13 mouse cellular contexts compared by ENCODE assay signal in genomic region chr13:97577081-97577785, GRCm38 (mm10).
DNase-seq lines count a peak whose midpoint lies in the region; ATAC-seq lines count a peak whose summit lies in the region.
"Had no signal": no experiment of that assay in that cellular context is flagged by ENCODE, and none has a peak within 500 bp of the region (broad histone marks: within the 10 kb centered on the region; RNA-seq: fewer than 3 reads in every experiment).

No protein-coding gene starts in this region.

- H3K4me3 ChIP-seq in kidney, embryonic 16.5 days (ENCODE audit: low read length), result no peak overlapping the region
- H3K4me3 ChIP-seq in embryonic facial prominence, embryonic 11.5 days (ENCODE audit: low read depth, low read length), result no peak overlapping the region
- H3K4me3 ChIP-seq in limb, embryonic 13.5 days, result no peak overlapping the region
- H3K4me3 ChIP-seq: forebrain, embryonic 13.5 days; liver, embryonic 15.5 days had no signal

- no peaks in the 10 kb centered on the region for H3K9me3 ChIP-seq in kidney, embryonic 16.5 days (ENCODE audit: low read length)
- H3K9me3 ChIP-seq in embryonic facial prominence, embryonic 11.5 days (replicated peaks; ENCODE audit: control insufficient read depth, low read length), result no peaks in the 10 kb centered on the region
- H3K9me3 ChIP-seq in limb, embryonic 13.5 days, result no peaks in the 10 kb centered on the region
- H3K9me3 ChIP-seq: forebrain, embryonic 13.5 days; liver, embryonic 15.5 days had no signal

- no peaks in the 10 kb centered on the region for H3K27me3 ChIP-seq in kidney, embryonic 16.5 days (ENCODE audit: insufficient read depth, low read length)
- no peaks in the 10 kb centered on the region for H3K27me3 ChIP-seq in embryonic facial prominence, embryonic 11.5 days (ENCODE audit: control insufficient read depth, insufficient read depth, low read length)
- peaks cover 4% of the 10 kb centered on the region; the same call in 1 of the 2 replicates for H3K27me3 ChIP-seq in limb, embryonic 13.5 days
- H3K27me3 ChIP-seq: forebrain, embryonic 13.5 days; liver, embryonic 15.5 days; Patski had no signal

- H3K36me3 ChIP-seq in kidney, embryonic 16.5 days (ENCODE audit: insufficient read depth, low read length), result no peaks in the 10 kb centered on the region
- no peaks in the 10 kb centered on the region for H3K36me3 ChIP-seq in embryonic facial prominence, embryonic 11.5 days (replicated peaks; ENCODE audit: control insufficient read depth, insufficient read depth, low read depth, low read length)
- H3K36me3 ChIP-seq in limb, embryonic 13.5 days, result no peaks in the 10 kb centered on the region
- H3K36me3 ChIP-seq: liver, embryonic 15.5 days had no signal

- H3K27ac ChIP-seq in kidney, embryonic 16.5 days (ENCODE audit: low read length), result 0 out of 2 replicates have a peak overlapping the region, but pooled peaks have one; percentile 31
- H3K27ac ChIP-seq in embryonic facial prominence, embryonic 11.5 days (replicated peaks; ENCODE audit: low read depth, low read length), result no peak overlapping the region
- peak overlapping the region; percentile 6; the same call in 1 of the 2 replicates for H3K27ac ChIP-seq in limb, embryonic 13.5 days
- H3K27ac ChIP-seq: forebrain, embryonic 13.5 days; liver, embryonic 15.5 days had no signal

- DNase-seq in gastrocnemius, adult 18-20 months (ENCODE audit: low spot score), result peak; percentile 20
- no peak for DNase-seq in gastrocnemius, postnatal 36 days
- DNase-seq in kidney, adult 8-10 months, result no peak
- peak; percentile 59 for DNase-seq in embryonic facial prominence, embryonic 11.5 days (ENCODE audit: low spot score)
- no peak for DNase-seq in retina, embryonic 14.5 days (ENCODE audit: low spot score)
- no peak for DNase-seq in testis, postnatal 14 days (ENCODE audit: low spot score)
- DNase-seq: B cell, adult 2 months; cerebellum, adult 9-11 months had no signal

- no peak overlapping the region for H3K9ac ChIP-seq in kidney, embryonic 16.5 days (replicated peaks; ENCODE audit: low read length)
- H3K9ac ChIP-seq in embryonic facial prominence, embryonic 11.5 days (replicated peaks; ENCODE audit: low read length), result no peak overlapping the region
- H3K9ac ChIP-seq in limb, embryonic 13.5 days, result no peak overlapping the region
- H3K9ac ChIP-seq: forebrain, embryonic 13.5 days; liver, embryonic 15.5 days had no signal

- H3K4me1 ChIP-seq in kidney, embryonic 16.5 days (ENCODE audit: insufficient read depth, low read length), result peaks cover 28% of the 10 kb centered on the region
- no peaks in the 10 kb centered on the region for H3K4me1 ChIP-seq in embryonic facial prominence, embryonic 11.5 days (ENCODE audit: control insufficient read depth, insufficient read depth, low read length)
- H3K4me1 ChIP-seq in limb, embryonic 13.5 days, result peaks cover 45% of the 10 kb centered on the region

- 28% methylated on average over 9 of the region's 9 CpGs for WGBS in kidney, embryonic 16.5 days
- whole genome bisulfite sequencing in embryonic facial prominence, embryonic 11.5 days, result 35% methylated on average over 9 of the region's 9 CpGs
- 7% methylated on average over 9 of the region's 9 CpGs for WGBS in limb, embryonic 13.5 days

- intact Hi-C loops in gastrocnemius, postnatal 36 days (cut with DNase I), result no loop called here

- ATAC-seq in kidney, embryonic 16.5 days (ENCODE audit: low FRiP score, low TSS enrichment), result peak; percentile 88
- no peak for ATAC-seq in embryonic facial prominence, embryonic 11.5 days (replicated peaks; ENCODE audit: insufficient number of reproducible peaks, low FRiP score, low TSS enrichment, low read depth)
- ATAC-seq in limb, embryonic 13.5 days (ENCODE audit: low FRiP score, low read depth), result peak; percentile 81; the same call in 1 of the 2 replicates
- ATAC-seq: forebrain, embryonic 13.5 days; Patski had no signal

- H3K4me2 ChIP-seq in kidney, embryonic 16.5 days (replicated peaks; ENCODE audit: low read depth, low read length), result no peak overlapping the region
- H3K4me2 ChIP-seq in embryonic facial prominence, embryonic 11.5 days (ENCODE audit: low read depth, low read length), result no peak overlapping the region
- H3K4me2 ChIP-seq in limb, embryonic 13.5 days (replicated peaks), result no peak overlapping the region; the same call in 1 of the 2 replicates
- H3K4me2 ChIP-seq: forebrain, embryonic 13.5 days; liver, embryonic 15.5 days had no signal

Comparison
In these comparisons a context has a peak if more than half of its experiments do, and no peak if none do; other contexts are left out.
1. DNase-seq: peak in gastrocnemius, adult 18-20 months (single experiment) and embryonic facial prominence, embryonic 11.5 days (single experiment); none in gastrocnemius, postnatal 36 days (0 of 2), kidney, adult 8-10 months (0 of 2), retina, embryonic 14.5 days (single experiment) and testis, postnatal 14 days (single experiment).